Mouse (Mus musculus) testis, adult 2 months (tissue): ENCODE measurements around the gene Ddr2. TPM values are rescaled to one million over a fixed set of nuclear protein-coding genes. Genes with fewer than 3 reads are reported as not detected.

Experiments
- H3K27ac ChIP-seq: fragments of 200-500 bp; 2 replicates; pipeline ENCODE4 v1.5.1; 2012; ENCODE audit warnings: low read depth, low read length; ENCODE audit not compliant: control insufficient read depth, insufficient read depth
- H3K27me3 ChIP-seq: fragments of 200-500 bp; 2 replicates; pipeline ENCODE4 v1.6.1; 2012; ENCODE audit warnings: mild to moderate bottlenecking, low read length, moderate library complexity; ENCODE audit not compliant: control insufficient read depth, insufficient read depth
- H3K36me3 ChIP-seq: fragments of 200-500 bp; 2 replicates; pipeline ENCODE4 v1.6.1; 2012; ENCODE audit warnings: mild to moderate bottlenecking, low read length; ENCODE audit not compliant: control insufficient read depth, insufficient read depth
- H3K4me1 ChIP-seq: fragments of 200-500 bp; 2 replicates; pipeline ENCODE4 v1.6.1; 2012; ENCODE audit warnings: low read length; ENCODE audit not compliant: control insufficient read depth, insufficient read depth
- H3K4me3 ChIP-seq: fragments of 200-500 bp; 2 replicates; pipeline ENCODE4 v1.5.1; 2012; ENCODE audit warnings: low read depth, mild to moderate bottlenecking, low read length, moderate library complexity, mixed read lengths; ENCODE audit not compliant: control insufficient read depth
- CTCF ChIP-seq: fragments of 200-500 bp; IDR thresholded peaks from 2 replicates; pipeline ENCODE4 v1.5.1; 2012; ENCODE audit warnings: low read depth, mild to moderate bottlenecking, inconsistent platforms, low read length, moderate library complexity; ENCODE audit not compliant: control insufficient read depth, insufficient read depth, insufficient replicate concordance
- POLR2A ChIP-seq: fragments of 200-500 bp; IDR thresholded peaks from 2 replicates; pipeline ENCODE4 v1.6.1; 2012; ENCODE audit warnings: low read depth, mild to moderate bottlenecking, inconsistent platforms, low read length, moderate library complexity; ENCODE audit not compliant: control insufficient read depth
- polyA plus RNA-seq: library from polyadenylated mRNA; depleted of rRNA; stranded (reverse); fragments of >200 nt; gene quantifications from 2 replicates; pipeline ENCODE4 v1.2.3, GENCODE M21; 2012

Gene Ddr2
- polyA plus RNA-seq, 1 experiment: 1.8 TPM

- Histone ChIP-seq H3K4me3 (peak within 1 kb of the TSS; percentile 94), H3K27me3 (no peaks in the 10 kb centered on the region), H3K27ac (peak within 1 kb of the TSS; percentile 44), H3K36me3 (no peaks in the 10 kb centered on the region), H3K4me1 (peaks cover 3% of the 10 kb centered on the region)
- TF ChIP-seq CTCF (no peak), POLR2A (peak; percentile 61; the same call in 1 of the 2 replicates)
Observed at GRCm38 (mm10) chr1:169968792-169969515, 141.6 kb downstream of the Ddr2 start, which contains the start of gene Hsd17b7. Hsd17b7 (minus strand) TSS chr1:169969241.

DNA sequence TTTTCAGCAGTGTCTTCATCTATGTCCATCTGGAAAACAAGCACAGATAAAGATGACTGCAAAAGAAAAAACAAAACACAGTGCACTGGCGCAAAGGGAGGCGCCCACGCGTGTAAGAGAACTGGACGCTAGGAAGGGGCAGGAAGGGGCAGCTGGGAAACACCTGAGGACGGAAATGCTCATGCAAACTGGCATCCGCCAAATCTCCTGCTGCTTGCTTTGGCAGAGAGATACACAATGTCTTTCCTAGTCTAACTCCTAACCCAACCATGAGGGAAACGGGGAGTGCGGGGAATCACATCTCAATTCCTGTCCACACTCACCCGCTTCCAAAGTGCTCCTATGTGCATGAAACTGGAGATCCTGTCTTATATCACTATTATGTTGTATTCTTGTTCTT, 157.5 kb downstream of the Ddr2 start:
- Histone ChIP-seq H3K4me1 (peaks cover 2% of the 10 kb centered on the region; the same call in 1 of the 2 replicates), H3K27me3 (no peaks in the 10 kb centered on the region), H3K36me3 (no peaks in the 10 kb centered on the region), H3K27ac (no peak overlapping the region), H3K4me3 (no peak overlapping the region)
- TF ChIP-seq POLR2A (no peak), CTCF (no peak)

DNA sequence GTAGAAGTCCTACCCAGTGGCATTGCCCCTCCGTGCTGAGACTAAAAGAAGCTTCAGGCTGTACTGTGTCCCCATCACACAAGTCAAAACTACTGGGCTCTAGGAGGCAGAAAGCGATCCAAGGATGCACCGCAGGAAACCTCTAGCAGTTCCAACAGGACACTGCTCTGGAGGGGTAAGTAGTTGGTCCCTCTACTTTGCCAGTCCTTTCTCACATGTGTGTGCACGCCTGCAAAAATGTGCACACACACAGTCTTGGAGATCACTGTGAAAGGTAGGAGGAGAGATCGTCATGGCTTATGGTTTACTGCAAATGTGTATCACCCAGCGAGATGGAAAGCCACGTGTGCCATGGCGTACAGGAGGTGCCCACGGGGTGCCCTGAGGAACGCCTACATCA, 157.9 kb downstream of the Ddr2 start:
- Histone ChIP-seq H3K36me3 (no peaks in the 10 kb centered on the region), H3K27ac (no peak overlapping the region), H3K4me1 (peaks cover 2% of the 10 kb centered on the region; the same call in 1 of the 2 replicates), H3K4me3 (no peak overlapping the region), H3K27me3 (no peaks in the 10 kb centered on the region)
- no peak for TF ChIP-seq CTCF
- no peak for TF ChIP-seq POLR2A

DNA sequence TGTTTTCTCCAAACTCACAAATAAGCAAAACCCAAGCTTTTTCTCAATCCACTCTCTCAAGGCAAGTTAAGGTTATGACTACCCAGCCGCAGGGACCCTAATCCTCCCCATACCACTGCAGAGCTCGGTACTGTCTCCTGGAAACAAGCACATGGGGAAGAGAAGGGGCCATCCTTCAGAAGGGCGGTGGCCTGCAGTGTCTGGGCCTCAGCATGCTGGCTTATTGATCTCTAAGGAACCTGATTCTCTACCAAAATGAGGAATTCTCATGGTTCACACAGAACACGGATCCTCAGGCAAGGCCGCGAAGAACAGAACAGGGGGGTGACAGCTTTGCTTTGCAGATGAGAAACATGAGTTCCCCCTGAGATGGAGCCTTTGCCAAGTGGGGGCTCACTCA, 159.0 kb downstream of the Ddr2 start:
- Histone ChIP-seq H3K4me1 (peaks cover 2% of the 10 kb centered on the region; the same call in 1 of the 2 replicates), H3K36me3 (no peaks in the 10 kb centered on the region), H3K4me3 (no peak overlapping the region), H3K27me3 (no peaks in the 10 kb centered on the region), H3K27ac (no peak overlapping the region)
- TF ChIP-seq POLR2A (no peak), CTCF (no peak)

DNA sequence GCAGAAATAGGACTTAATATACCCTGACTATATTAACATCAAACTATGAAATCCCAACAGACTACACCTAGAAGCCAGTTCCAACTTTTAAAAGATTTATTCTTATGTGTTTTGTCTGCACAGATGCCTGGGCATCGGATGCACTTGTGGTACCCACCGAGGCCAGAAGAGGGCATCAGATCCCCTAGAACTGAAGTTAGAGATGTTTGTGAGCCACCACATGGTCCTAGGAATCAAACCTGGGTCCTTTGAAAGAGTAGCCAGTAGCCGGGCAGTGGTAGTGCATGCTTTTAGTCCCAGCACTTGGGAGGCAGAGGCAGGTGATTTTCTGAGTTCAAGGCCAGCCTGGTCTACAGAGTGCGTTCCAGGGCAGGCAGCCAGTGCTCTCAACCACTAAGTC, 159.9 kb downstream of the Ddr2 start:
- peaks cover 2% of the 10 kb centered on the region; the same call in 1 of the 2 replicates for H3K4me1 ChIP-seq
- no peaks in the 10 kb centered on the region for H3K36me3 ChIP-seq

GRCm38 (mm10) chr1:169949981-169950380, 160.6 kb downstream of the Ddr2 start:
- H3K27ac ChIP-seq: no peak overlapping the region
- peaks cover 2% of the 10 kb centered on the region; the same call in 1 of the 2 replicates for H3K4me1 ChIP-seq
- H3K36me3 ChIP-seq: no peaks in the 10 kb centered on the region
- no peak for TF ChIP-seq POLR2A
- no peak for TF ChIP-seq CTCF
- no peaks in the 10 kb centered on the region for H3K27me3 ChIP-seq
- H3K4me3 ChIP-seq: no peak overlapping the region

More for the DNA sequence above, 159.9 kb downstream of the Ddr2 start:
- Histone ChIP-seq H3K27me3 (no peaks in the 10 kb centered on the region), H3K4me3 (no peak overlapping the region), H3K27ac (no peak overlapping the region)
- peak; percentile 17; the same call in 1 of the 2 replicates for TF ChIP-seq CTCF
- no peak for TF ChIP-seq POLR2A

GRCm38 (mm10) chr1:169948866-169949265, 161.7 kb downstream of the Ddr2 start:
- Histone ChIP-seq H3K4me3 (no peak overlapping the region), H3K27ac (no peak overlapping the region), H3K27me3 (no peaks in the 10 kb centered on the region), H3K36me3 (no peaks in the 10 kb centered on the region), H3K4me1 (peaks cover 2% of the 10 kb centered on the region; the same call in 1 of the 2 replicates)
- TF ChIP-seq POLR2A (no peak), CTCF (no peak)
